ENCODE assay signal across 10 mouse cellular contexts in genomic region chr13:3670039-3670438, GRCm38 (mm10). TPM values are rescaled to one million over a fixed set of nuclear protein-coding genes. Genes with fewer than 3 reads are reported as not detected.
DNase-seq lines count a peak whose midpoint lies in the region; ATAC-seq and TF ChIP-seq lines count a peak whose summit lies in the region.
"Had no signal": no experiment of that assay in that cellular context is flagged by ENCODE, and none has a peak within 500 bp of the region (broad histone marks: within the 10 kb centered on the region; RNA-seq: fewer than 3 reads in every experiment).

No protein-coding gene starts in this region.

- H3K9me3 ChIP-seq in kidney, embryonic 14.5 days (ENCODE audit: control insufficient read depth, low read length), result no peaks in the 10 kb centered on the region
- no peaks in the 10 kb centered on the region for H3K9me3 ChIP-seq in kidney, postnatal 0 days (replicated peaks; ENCODE audit: low read length)
- H3K9me3 ChIP-seq: midbrain, embryonic 10.5 days had no signal

- no peaks in the 10 kb centered on the region for H3K4me1 ChIP-seq in kidney, embryonic 14.5 days (ENCODE audit: control insufficient read depth, insufficient read depth, low read length)
- H3K4me1 ChIP-seq in kidney, postnatal 0 days (replicated peaks; ENCODE audit: insufficient read depth, low read length), result no peaks in the 10 kb centered on the region
- H3K4me1 ChIP-seq: midbrain, embryonic 10.5 days had no signal

- ATAC-seq in kidney, embryonic 14.5 days (ENCODE audit: low FRiP score, low TSS enrichment), result no peak
- ATAC-seq in kidney, postnatal 0 days (replicated peaks; ENCODE audit: low FRiP score, low read depth), result peak; percentile 71

- H3K27me3 ChIP-seq in kidney, embryonic 14.5 days (ENCODE audit: control insufficient read depth, insufficient read depth, low read length), result no peaks in the 10 kb centered on the region
- no peaks in the 10 kb centered on the region for H3K27me3 ChIP-seq in kidney, postnatal 0 days (ENCODE audit: insufficient read depth, low read length)

- WGBS in kidney, embryonic 14.5 days, result 63% methylated on average over 1 of the region's 1 CpGs
- WGBS in kidney, postnatal 0 days, result 68% methylated on average over 1 of the region's 1 CpGs

- DNase-seq in kidney, adult 11 months, result peak; percentile 87
- peak; percentile 31 for DNase-seq in fat pad, adult 2 months (ENCODE audit: extremely low read depth, low read depth, low spot score)
- no peak for DNase-seq in kidney, postnatal 0 days (ENCODE audit: low spot score)
- peak; percentile 31 for DNase-seq in lung, postnatal 36 days
- DNase-seq in T-cell, adult 2 months (ENCODE audit: low spot score), result no peak
- no peak for DNase-seq in layer of hippocampus, postnatal 14 days (ENCODE audit: low spot score in 2 of 2)
- DNase-seq in right cerebral cortex, postnatal 10 days (ENCODE audit: low spot score in 2 of 2), result no peak
- DNase-seq: thymus, postnatal 14 days had no signal

- no peaks in the 10 kb centered on the region for H3K36me3 ChIP-seq in kidney, embryonic 14.5 days (ENCODE audit: control insufficient read depth, insufficient read depth, low read length)
- no peaks in the 10 kb centered on the region for H3K36me3 ChIP-seq in kidney, postnatal 0 days (ENCODE audit: insufficient read depth, low read length)
- H3K36me3 ChIP-seq: midbrain, embryonic 10.5 days had no signal

- no peak overlapping the region for H3K4me3 ChIP-seq in kidney, embryonic 14.5 days (ENCODE audit: low read length)
- no peak overlapping the region for H3K4me3 ChIP-seq in kidney, postnatal 0 days (replicated peaks; ENCODE audit: low read depth, low read length)
- H3K4me3 ChIP-seq: midbrain, embryonic 10.5 days had no signal

- H3K4me2 ChIP-seq in kidney, embryonic 14.5 days (replicated peaks; ENCODE audit: low read depth, low read length), result no peak overlapping the region
- H3K4me2 ChIP-seq in kidney, postnatal 0 days (ENCODE audit: low read length), result no peak overlapping the region

- H3K27ac ChIP-seq in kidney, embryonic 14.5 days (ENCODE audit: low read depth, low read length), result no peak overlapping the region
- H3K27ac ChIP-seq in kidney, postnatal 0 days, result peak overlapping the region; percentile 10; the same call in 1 of the 2 replicates
- H3K27ac ChIP-seq: midbrain, embryonic 10.5 days had no signal

- TF ChIP-seq CTCF in kidney, postnatal 0 days (IDR thresholded peaks at IDR 0.05; ENCODE audit: low read depth), result no peak

- no peak overlapping the region for H3K9ac ChIP-seq in kidney, embryonic 14.5 days (ENCODE audit: low read depth, low read length)
- H3K9ac ChIP-seq in kidney, postnatal 0 days (ENCODE audit: low read depth, low read length), result no peak overlapping the region

RNA-seq across cellular contexts. Expression of gene Asb13, which starts 36.2 kb away (rescaled TPM):
- polyA plus RNA-seq in kidney, embryonic 14.5 days (2014; fragmentation: Nextera tagmentation; extraction: Ambion mirVana), result 10.5 and 15.7 TPM in 2 replicates
- 9.2 and 11.7 TPM in 2 replicates for polyA plus RNA-seq in kidney, postnatal 0 days (2015; fragmentation: Nextera tagmentation; extraction: Ambion mirVana)
- total RNA-seq in layer of hippocampus, postnatal 14 days (2021), result 10 to 100 TPM; 26.8 to 31.2 TPM

RNA-seq across cellular contexts. Expression of gene Fam208b, which starts 59.1 kb away (rescaled TPM):
- 24.7 and 25.8 TPM in 2 replicates for polyA plus RNA-seq in kidney, embryonic 14.5 days (2014; fragmentation: Nextera tagmentation; extraction: Ambion mirVana)
- 8.3 and 8.4 TPM in 2 replicates for polyA plus RNA-seq in kidney, postnatal 0 days (2015; fragmentation: Nextera tagmentation; extraction: Ambion mirVana)
- 10 to 100 TPM; 24.7 to 25.0 TPM for total RNA-seq in layer of hippocampus, postnatal 14 days (2021)

Comparison
In these comparisons a context has a peak if more than half of its experiments do, and no peak if none do; other contexts are left out.
1. DNase-seq: peak in kidney, adult 11 months (single experiment), fat pad, adult 2 months (single experiment) and lung, postnatal 36 days (single experiment); none in kidney, postnatal 0 days (single experiment), T-cell, adult 2 months (single experiment), layer of hippocampus, postnatal 14 days (0 of 2) and right cerebral cortex, postnatal 10 days (0 of 2).